Mouse (Mus musculus): ENCODE data around the gene Bola1. TPM values are rescaled to one million over a fixed set of nuclear protein-coding genes. Genes with fewer than 3 reads are reported as not detected.

The Bola1 gene
- polyA plus RNA-seq, 1 experiment, result 228 TPM

GRCm38 (mm10) chr3:96173185-96173584, 46.3 kb downstream of the Bola1 start:
- TF ChIP-seq GATA1 (IDR thresholded peaks at IDR 0.05; ENCODE audit: low read length), result no peak

GRCm38 (mm10) chr3:96172197-96173178, 47.0 kb downstream of the Bola1 start, which contains the start of gene Sf3b4:
TSS of gene Sf3b4 (plus strand) at chr3:96172332.
- TF ChIP-seq GATA1 (IDR thresholded peaks at IDR 0.05; ENCODE audit: low read length), result no peak

GRCm38 (mm10) chr3:96171583-96172196, 47.8 kb downstream of the Bola1 start:
- TF ChIP-seq GATA1 (IDR thresholded peaks at IDR 0.05; ENCODE audit: low read length), result no peak

GRCm38 (mm10) chr3:96170976-96171545, 48.4 kb downstream of the Bola1 start:
- no peak for TF ChIP-seq GATA1 (IDR thresholded peaks at IDR 0.05; ENCODE audit: low read length)

GRCm38 (mm10) chr3:96170276-96170675, 49.2 kb downstream of the Bola1 start:
- TF ChIP-seq GATA1 (IDR thresholded peaks at IDR 0.05; ENCODE audit: low read length), result no peak

- no peak for TF ChIP-seq GATA1 (IDR thresholded peaks at IDR 0.05; ENCODE audit: low read length)
These were observed 50.9 kb downstream of the Bola1 start for GRCm38 (mm10) chr3:96168466-96169158.

- no peak for TF ChIP-seq GATA1 (IDR thresholded peaks at IDR 0.05; ENCODE audit: low read length)
These were observed 56.5 kb downstream of the Bola1 start for GRCm38 (mm10) chr3:96163040-96163439.

GRCm38 (mm10) chr3:96161869-96162840, 57.4 kb downstream of the Bola1 start, which contains the start of gene Mtmr11:
TSS of gene Mtmr11 (plus strand) at chr3:96162004.
- TF ChIP-seq GATA1 (IDR thresholded peaks at IDR 0.05; ENCODE audit: low read length), result no peak

GRCm38 (mm10) chr3:96160803-96161516, 58.5 kb downstream of the Bola1 start:
- no peak for TF ChIP-seq GATA1 (IDR thresholded peaks at IDR 0.05; ENCODE audit: low read length)

- no peak for TF ChIP-seq GATA1 (IDR thresholded peaks at IDR 0.05; ENCODE audit: low read length)
These were observed 59.2 kb downstream of the Bola1 start for GRCm38 (mm10) chr3:96160222-96160802.

GRCm38 (mm10) chr3:96159820-96160219, 59.7 kb downstream of the Bola1 start:
- no peak for TF ChIP-seq GATA1 (IDR thresholded peaks at IDR 0.05; ENCODE audit: low read length)

GRCm38 (mm10) chr3:96155501-96155900, 64.0 kb downstream of the Bola1 start:
- TF ChIP-seq GATA1 (IDR thresholded peaks at IDR 0.05; ENCODE audit: low read length), result no peak

GRCm38 (mm10) chr3:96152611-96153010, 66.9 kb downstream of the Bola1 start:
- TF ChIP-seq GATA1 (IDR thresholded peaks at IDR 0.05; ENCODE audit: low read length), result no peak
